In genomic region chr1:172317431-172317830, GRCm38 (mm10) we compare ENCODE assay signal across 17 mouse cellular contexts. TPM values are rescaled to one million over a fixed set of nuclear protein-coding genes. Genes with fewer than 3 reads are reported as not detected.
DNase-seq lines count a peak whose midpoint lies in the region; ATAC-seq lines count a peak whose summit lies in the region.
"Had no signal": no experiment of that assay in that cellular context is flagged by ENCODE, and none has a peak within 500 bp of the region (broad histone marks: within the 10 kb centered on the region; RNA-seq: fewer than 3 reads in every experiment).

No protein-coding gene starts in this region.

- DNase-seq in cerebellum, adult 9-11 months: peak; percentile 61
- DNase-seq in cerebellum, postnatal 4 days (ENCODE audit: low spot score in 2 of 2): no peak
- no peak for DNase-seq in hindbrain, embryonic 11.5 days (ENCODE audit: low spot score)
- DNase-seq in hindbrain, embryonic 14.5 days (ENCODE audit: low spot score): no peak
- peak; percentile 27 for DNase-seq in right cerebral cortex, postnatal 14 days
- DNase-seq in right cerebral cortex, postnatal 4 days: no peak
- DNase-seq in retina, postnatal 1 day: no peak
- DNase-seq: adrenal gland, postnatal 10 days; embryo, embryonic 11 days; gastrocnemius, postnatal 25 days; kidney, postnatal 36 days; lung, adult 2 months; thymus, adult 2 months had no signal

- no peak overlapping the region for H3K9ac ChIP-seq in hindbrain, embryonic 11.5 days (ENCODE audit: low read depth, low read length)
- no peak overlapping the region for H3K9ac ChIP-seq in hindbrain, embryonic 14.5 days
- H3K9ac ChIP-seq in limb, embryonic 12.5 days (replicated peaks): peak overlapping the region; percentile 31; the same call in 1 of the 2 replicates
- H3K9ac ChIP-seq: limb, embryonic 15.5 days had no signal

- H3K36me3 ChIP-seq in hindbrain, embryonic 11.5 days (ENCODE audit: control insufficient read depth, insufficient read depth, low read length): no peaks in the 10 kb centered on the region
- H3K36me3 ChIP-seq in hindbrain, embryonic 14.5 days (replicated peaks; ENCODE audit: control insufficient read depth, insufficient read depth): 0 out of 2 replicates have a peak, but pooled peaks cover 8% of the 10 kb centered on the region
- peaks cover 40% of the 10 kb centered on the region for H3K36me3 ChIP-seq in limb, embryonic 12.5 days

- no peaks in the 10 kb centered on the region for H3K9me3 ChIP-seq in hindbrain, embryonic 11.5 days (ENCODE audit: control insufficient read depth, low read length)
- no peaks in the 10 kb centered on the region for H3K9me3 ChIP-seq in hindbrain, embryonic 14.5 days (ENCODE audit: control insufficient read depth, low read length)
- no peaks in the 10 kb centered on the region for H3K9me3 ChIP-seq in limb, embryonic 12.5 days
- H3K9me3 ChIP-seq: limb, embryonic 15.5 days had no signal

- no peaks in the 10 kb centered on the region for H3K27me3 ChIP-seq in hindbrain, embryonic 11.5 days (ENCODE audit: control insufficient read depth, insufficient read depth, low read length)
- no peaks in the 10 kb centered on the region for H3K27me3 ChIP-seq in hindbrain, embryonic 14.5 days (ENCODE audit: control insufficient read depth, insufficient read depth, low read length)
- no peaks in the 10 kb centered on the region for H3K27me3 ChIP-seq in limb, embryonic 12.5 days
- H3K27me3 ChIP-seq: limb, embryonic 15.5 days had no signal

- peak overlapping the region; percentile 7; the same call in 1 of the 2 replicates for H3K27ac ChIP-seq in hindbrain, embryonic 11.5 days (ENCODE audit: low read depth, low read length)
- H3K27ac ChIP-seq in hindbrain, embryonic 14.5 days: no peak overlapping the region
- peak overlapping the region; percentile 35; the same call in 1 of the 2 replicates for H3K27ac ChIP-seq in limb, embryonic 12.5 days
- H3K27ac ChIP-seq: limb, embryonic 15.5 days had no signal

- 59% methylated on average over 18 of the region's 18 CpGs for WGBS in hindbrain, embryonic 11.5 days
- 59% methylated on average over 18 of the region's 18 CpGs for WGBS in hindbrain, embryonic 14.5 days
- 57% methylated on average over 18 of the region's 18 CpGs for WGBS in limb, embryonic 12.5 days

- ATAC-seq in hindbrain, embryonic 11.5 days (ENCODE audit: low FRiP score): no peak
- ATAC-seq in hindbrain, embryonic 14.5 days (ENCODE audit: low FRiP score): no peak
- 0 out of 2 replicates have a peak, but pooled peaks have one; percentile 24 for ATAC-seq in limb, embryonic 12.5 days (ENCODE audit: insufficient number of reproducible peaks, insufficient read depth, low FRiP score, low TSS enrichment, low read depth)
- ATAC-seq: intestine, postnatal 0 days had no signal

- no peak overlapping the region for H3K4me3 ChIP-seq in hindbrain, embryonic 11.5 days (ENCODE audit: low read depth, low read length)
- H3K4me3 ChIP-seq in hindbrain, embryonic 14.5 days (replicated peaks; ENCODE audit: low read length): no peak overlapping the region
- H3K4me3 ChIP-seq in limb, embryonic 12.5 days (replicated peaks): no peak overlapping the region
- H3K4me3 ChIP-seq: limb, embryonic 15.5 days had no signal

- H3K4me1 ChIP-seq in hindbrain, embryonic 11.5 days (replicated peaks; ENCODE audit: control insufficient read depth, insufficient read depth, low read length): peaks cover 14% of the 10 kb centered on the region
- peaks cover 36% of the 10 kb centered on the region; the same call in 1 of the 2 replicates for H3K4me1 ChIP-seq in hindbrain, embryonic 14.5 days (replicated peaks; ENCODE audit: control insufficient read depth, insufficient read depth, low read length)
- H3K4me1 ChIP-seq in limb, embryonic 12.5 days (replicated peaks): peaks cover 42% of the 10 kb centered on the region

- H3K4me2 ChIP-seq in hindbrain, embryonic 11.5 days (replicated peaks; ENCODE audit: low read depth, low read length): no peak overlapping the region
- no peak overlapping the region for H3K4me2 ChIP-seq in hindbrain, embryonic 14.5 days (replicated peaks)
- peak overlapping the region; percentile 26 for H3K4me2 ChIP-seq in limb, embryonic 12.5 days
- H3K4me2 ChIP-seq: limb, embryonic 15.5 days had no signal

RNA-seq across cellular contexts. Expression of gene Kcnj9, which starts 11.7 kb away (rescaled TPM):
- polyA plus RNA-seq in hindbrain, embryonic 11.5 days (2014; fragmentation: Nextera tagmentation; extraction: Ambion mirVana): 0.17 and 0.46 TPM in 2 replicates
- 1.7 and 2.1 TPM in 2 replicates for polyA plus RNA-seq in hindbrain, embryonic 14.5 days (2014; fragmentation: Nextera tagmentation; extraction: Ambion mirVana)
- polyA plus RNA-seq in limb, embryonic 12.5 days (2016; fragmentation: Nextera tagmentation; extraction: Ambion mirVana): not detected in 2 replicates
- polyA plus RNA-seq: heart, embryonic 16.5 days; lung, adult 2 months had no signal

RNA-seq across cellular contexts. Expression of gene Atp1a2, which starts 19.6 kb away (rescaled TPM):
- polyA plus RNA-seq in hindbrain, embryonic 11.5 days (2014; fragmentation: Nextera tagmentation; extraction: Ambion mirVana): 1.9 and 2.6 TPM in 2 replicates
- 27.9 and 29.5 TPM in 2 replicates for polyA plus RNA-seq in hindbrain, embryonic 14.5 days (2014; fragmentation: Nextera tagmentation; extraction: Ambion mirVana)
- polyA plus RNA-seq in limb, embryonic 12.5 days (2016; fragmentation: Nextera tagmentation; extraction: Ambion mirVana): 5.1 and 5.4 TPM in 2 replicates

RNA-seq across cellular contexts. Expression of gene Kcnj10, which starts 23.6 kb away (rescaled TPM):
- 0.73 TPM in 2 replicates for polyA plus RNA-seq in hindbrain, embryonic 11.5 days (2014; fragmentation: Nextera tagmentation; extraction: Ambion mirVana)
- polyA plus RNA-seq in hindbrain, embryonic 14.5 days (2014; fragmentation: Nextera tagmentation; extraction: Ambion mirVana): 2.8 and 3.5 TPM in 2 replicates
- polyA plus RNA-seq in limb, embryonic 12.5 days (2016; fragmentation: Nextera tagmentation; extraction: Ambion mirVana): 0.04 and 0.05 TPM in 2 replicates

RNA-seq across cellular contexts. Expression of gene Igsf8, which starts 56.0 kb away (rescaled TPM):
- polyA plus RNA-seq in hindbrain, embryonic 11.5 days (2014; fragmentation: Nextera tagmentation; extraction: Ambion mirVana): 123 and 136 TPM in 2 replicates
- polyA plus RNA-seq in hindbrain, embryonic 14.5 days (2014; fragmentation: Nextera tagmentation; extraction: Ambion mirVana): 64.7 and 69.0 TPM in 2 replicates
- polyA plus RNA-seq in limb, embryonic 12.5 days (2016; fragmentation: Nextera tagmentation; extraction: Ambion mirVana): 44.1 and 45.9 TPM in 2 replicates

RNA-seq across cellular contexts. Expression of gene Pigm, which starts 58.9 kb away (rescaled TPM):
- 11.0 and 11.8 TPM in 2 replicates for polyA plus RNA-seq in hindbrain, embryonic 11.5 days (2014; fragmentation: Nextera tagmentation; extraction: Ambion mirVana)
- 5.6 and 5.9 TPM in 2 replicates for polyA plus RNA-seq in hindbrain, embryonic 14.5 days (2014; fragmentation: Nextera tagmentation; extraction: Ambion mirVana)
- 9.3 and 9.8 TPM in 2 replicates for polyA plus RNA-seq in limb, embryonic 12.5 days (2016; fragmentation: Nextera tagmentation; extraction: Ambion mirVana)

Comparison
In these comparisons a context has a peak if more than half of its experiments do, and no peak if none do; other contexts are left out.
1. DNase-seq: peak in cerebellum, adult 9-11 months (single experiment) and right cerebral cortex, postnatal 14 days (single experiment); none in cerebellum, postnatal 4 days (0 of 2), hindbrain, embryonic 11.5 days (single experiment), hindbrain, embryonic 14.5 days (single experiment), right cerebral cortex, postnatal 4 days (single experiment) and retina, postnatal 1 day (single experiment).